Mouse (Mus musculus) cerebellum, adult 11-12 months (tissue): ENCODE measurements at regions not wholly inside any gene's neighbourhood (a gene's known extent, or its start where the extent isn't known, plus 50 kb on each side); places are given as distances from the start of the nearest gene placed in this dataset.

Experiments
- DNase-seq: peaks from one replicate; pipeline ENCODE4 v3.0.0; 2022

GRCm38 (mm10) chr13:101419457-101420025 lies 348.5 kb downstream of the Pik3r1 start:
- no peak for DNase-seq

GRCm38 (mm10) chr13:101418272-101418671 lies 349.7 kb downstream of the Pik3r1 start:
- DNase-seq: no peak

- peak; percentile 39 for DNase-seq
Measured at GRCm38 (mm10) chr13:101408885-101409284, 359.1 kb downstream of the Pik3r1 start.

DNA sequence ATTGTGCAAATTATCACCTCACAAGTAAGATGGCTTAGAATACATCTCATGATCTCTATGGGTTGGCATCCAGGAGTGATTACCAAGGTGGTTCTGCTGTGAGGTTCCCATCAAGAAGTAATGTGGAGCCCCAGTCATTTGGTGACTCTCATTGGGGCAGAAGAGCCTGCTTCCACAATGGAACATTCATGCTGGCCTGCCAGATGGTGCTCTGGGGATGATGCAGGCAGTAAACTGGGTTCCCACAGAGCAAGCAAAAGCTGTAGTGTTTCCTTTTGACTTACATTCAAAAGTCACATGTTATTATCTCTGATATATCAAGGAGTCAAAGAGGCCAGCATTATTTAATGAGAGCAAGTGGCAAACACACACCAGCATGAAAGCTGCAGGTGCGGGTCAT lies 360.4 kb downstream of the Pik3r1 start:
- peak; percentile 95 for DNase-seq

- DNase-seq: peak; percentile 30
Measured at GRCm38 (mm10) chr13:101373581-101374189, 394.3 kb downstream of the Pik3r1 start.

DNA sequence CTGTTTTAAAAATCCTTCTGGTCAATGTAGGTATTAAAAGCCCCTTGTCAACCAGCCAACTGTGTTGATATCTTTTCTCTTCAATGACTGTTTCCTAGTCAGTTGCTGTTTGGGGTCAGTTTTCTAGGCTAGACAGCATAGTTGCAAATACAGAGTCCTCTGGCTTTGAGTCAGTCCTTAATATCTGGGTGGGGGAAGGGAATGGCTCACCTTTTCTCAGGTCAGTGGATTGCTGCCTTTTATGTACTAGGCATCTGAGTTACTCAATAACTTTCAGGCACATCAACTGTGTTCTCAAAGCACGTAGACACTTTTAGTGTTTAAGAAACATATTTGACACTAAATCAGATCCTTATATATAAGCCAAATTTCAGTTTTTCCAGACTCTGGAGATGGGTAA lies 396.1 kb downstream of the Pik3r1 start:
- DNase-seq: no peak

DNA sequence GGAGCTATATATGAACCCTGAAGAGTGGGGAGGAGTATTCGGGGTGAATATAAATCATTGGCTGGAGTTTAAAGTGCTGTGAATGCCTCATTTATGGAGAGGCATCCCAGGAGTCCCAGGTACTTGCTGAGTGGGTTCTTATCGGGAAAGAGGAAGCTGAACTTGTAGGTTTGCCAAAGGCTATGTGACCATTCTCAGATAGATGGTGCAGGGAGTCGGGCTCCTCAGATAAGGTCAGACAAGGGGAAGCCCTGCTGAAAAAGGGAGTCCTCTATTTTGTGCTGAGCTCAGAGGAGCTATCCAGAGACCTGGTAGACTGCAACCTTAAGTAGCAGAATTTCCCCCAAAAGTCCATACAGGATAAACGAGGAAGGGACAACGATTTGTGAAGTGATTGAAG lies 399.8 kb downstream of the Pik3r1 start:
- no peak for DNase-seq

DNA sequence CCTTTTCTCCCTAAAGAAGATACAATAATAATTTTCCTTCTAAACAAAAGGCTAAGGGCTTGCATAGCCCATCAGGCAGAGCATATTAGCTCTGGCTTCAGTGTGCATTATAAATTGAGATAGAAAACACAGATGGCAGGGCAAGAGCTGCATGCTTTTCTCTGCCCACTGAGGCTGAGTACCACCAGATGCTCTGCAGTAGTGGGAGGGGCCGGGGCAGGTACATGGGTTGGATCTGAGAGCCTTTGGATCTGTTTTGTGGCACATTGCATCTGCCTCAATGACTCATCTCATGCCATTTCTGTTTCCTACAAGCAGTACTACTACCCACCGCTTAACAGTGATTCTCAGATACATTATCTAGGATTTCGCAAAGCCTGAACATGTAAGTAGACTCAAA lies 412.7 kb downstream of the Pik3r1 start:
- DNase-seq: no peak

- DNase-seq: no peak
Measured at GRCm38 (mm10) chr13:101351123-101351522, 416.9 kb downstream of the Pik3r1 start.

GRCm38 (mm10) chr13:101349354-101349753 lies 418.7 kb downstream of the Pik3r1 start:
- DNase-seq: no peak

DNA sequence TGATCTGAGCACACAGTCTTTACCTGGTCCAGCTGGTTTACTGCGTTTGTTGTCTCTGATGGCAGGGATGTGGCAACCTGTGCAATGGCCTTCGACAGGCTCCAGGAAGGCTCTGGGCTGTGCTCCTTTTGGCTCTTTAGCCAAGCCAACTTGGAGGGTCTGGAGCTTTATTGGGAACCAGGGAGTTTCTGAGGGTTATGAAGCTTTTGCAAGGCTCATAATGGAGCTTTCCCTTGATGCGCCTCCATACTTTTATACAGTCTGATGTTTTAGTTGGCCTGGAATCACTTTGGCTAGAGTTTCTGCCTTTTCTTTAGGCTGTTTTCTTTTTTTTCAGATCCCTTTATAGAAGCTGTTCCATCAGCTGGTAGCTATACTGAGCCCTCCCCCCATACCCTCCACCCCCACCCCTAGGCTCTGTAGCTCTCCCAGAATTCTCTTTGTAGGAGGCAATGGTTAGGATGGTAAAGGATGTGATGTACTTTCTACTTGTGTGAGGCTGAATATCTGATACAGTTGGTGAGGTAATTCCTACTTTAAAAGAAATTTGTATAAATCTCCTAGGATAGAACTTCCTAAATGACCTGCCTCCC lies 429.6 kb downstream of the Pik3r1 start:
- DNase-seq: no peak

GRCm38 (mm10) chr13:101318621-101319020 lies 449.4 kb downstream of the Pik3r1 start:
- DNase-seq: peak; percentile 45

- DNase-seq: no peak
Measured at GRCm38 (mm10) chr13:101316336-101316735, 451.7 kb downstream of the Pik3r1 start.

DNA sequence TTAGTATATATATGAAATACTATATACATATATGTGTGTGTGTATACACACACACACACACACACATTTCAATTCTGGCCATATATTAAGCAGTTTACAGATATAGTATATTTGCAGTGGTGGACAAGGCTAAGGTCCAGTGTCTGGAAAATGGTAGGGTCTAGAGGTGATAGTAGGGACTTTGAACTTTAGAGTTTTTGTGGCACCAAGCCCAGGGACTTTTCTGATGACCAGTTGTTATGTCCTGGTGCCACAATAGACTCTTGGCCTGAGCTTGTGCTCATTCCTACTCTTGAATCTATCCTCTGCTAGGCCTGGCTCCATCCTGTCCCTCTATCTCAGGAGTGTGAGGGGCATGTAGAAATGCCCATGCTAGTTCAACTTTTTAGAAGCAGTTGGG lies 454.0 kb downstream of the Pik3r1 start:
- DNase-seq: no peak

GRCm38 (mm10) chr13:101311634-101312314 lies 456.2 kb downstream of the Pik3r1 start:
- DNase-seq: no peak

- no peak for DNase-seq
Measured at GRCm38 (mm10) chr13:101308724-101309123, 459.3 kb downstream of the Pik3r1 start.

GRCm38 (mm10) chr13:101305695-101306413 lies 462.2 kb downstream of the Pik3r1 start:
- DNase-seq: no peak

DNA sequence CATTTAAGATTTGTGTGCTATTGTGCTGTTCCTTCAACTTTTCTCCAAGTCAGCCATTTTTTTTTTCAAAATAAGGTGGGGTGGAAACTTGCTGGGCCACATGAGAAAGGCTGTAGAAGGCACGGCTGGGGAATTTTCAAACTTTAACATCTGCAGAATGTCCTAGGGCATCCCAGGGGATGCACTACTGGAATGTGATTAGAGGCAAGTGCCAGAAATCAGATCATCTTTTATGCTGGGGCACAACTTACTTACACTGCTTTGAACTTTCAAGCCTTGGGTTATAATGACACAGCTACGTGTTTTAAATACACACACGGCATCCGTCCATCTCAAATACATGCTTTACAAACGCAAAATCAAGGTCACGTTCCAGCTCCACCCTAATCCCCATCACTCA lies 463.0 kb downstream of the Pik3r1 start:
- no peak for DNase-seq

DNA sequence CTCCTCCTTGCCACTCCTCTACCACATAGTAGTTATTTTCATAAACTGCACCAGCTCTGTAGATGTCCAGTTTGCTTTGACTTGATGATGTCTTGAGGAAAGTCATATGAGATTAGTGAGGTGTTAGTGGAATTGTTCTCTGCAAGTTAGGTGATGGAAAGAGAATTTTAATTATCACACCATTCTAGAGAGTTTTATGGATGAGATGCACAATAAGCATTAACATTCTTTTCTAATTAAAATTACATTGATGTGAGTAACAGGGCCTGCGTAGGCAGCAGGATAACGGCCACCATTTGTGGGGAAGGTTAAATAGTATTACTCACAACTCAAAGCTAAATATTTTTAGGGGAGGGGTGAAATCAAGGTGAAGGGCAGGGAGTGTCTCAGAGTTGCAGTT lies 466.7 kb downstream of the Pik3r1 start:
- DNase-seq: no peak

GRCm38 (mm10) chr13:101289407-101289806 lies 456.2 kb upstream of the Slc30a5 start:
- DNase-seq: no peak

GRCm38 (mm10) chr13:101287131-101287530 lies 453.9 kb upstream of the Slc30a5 start:
- DNase-seq: no peak

DNA sequence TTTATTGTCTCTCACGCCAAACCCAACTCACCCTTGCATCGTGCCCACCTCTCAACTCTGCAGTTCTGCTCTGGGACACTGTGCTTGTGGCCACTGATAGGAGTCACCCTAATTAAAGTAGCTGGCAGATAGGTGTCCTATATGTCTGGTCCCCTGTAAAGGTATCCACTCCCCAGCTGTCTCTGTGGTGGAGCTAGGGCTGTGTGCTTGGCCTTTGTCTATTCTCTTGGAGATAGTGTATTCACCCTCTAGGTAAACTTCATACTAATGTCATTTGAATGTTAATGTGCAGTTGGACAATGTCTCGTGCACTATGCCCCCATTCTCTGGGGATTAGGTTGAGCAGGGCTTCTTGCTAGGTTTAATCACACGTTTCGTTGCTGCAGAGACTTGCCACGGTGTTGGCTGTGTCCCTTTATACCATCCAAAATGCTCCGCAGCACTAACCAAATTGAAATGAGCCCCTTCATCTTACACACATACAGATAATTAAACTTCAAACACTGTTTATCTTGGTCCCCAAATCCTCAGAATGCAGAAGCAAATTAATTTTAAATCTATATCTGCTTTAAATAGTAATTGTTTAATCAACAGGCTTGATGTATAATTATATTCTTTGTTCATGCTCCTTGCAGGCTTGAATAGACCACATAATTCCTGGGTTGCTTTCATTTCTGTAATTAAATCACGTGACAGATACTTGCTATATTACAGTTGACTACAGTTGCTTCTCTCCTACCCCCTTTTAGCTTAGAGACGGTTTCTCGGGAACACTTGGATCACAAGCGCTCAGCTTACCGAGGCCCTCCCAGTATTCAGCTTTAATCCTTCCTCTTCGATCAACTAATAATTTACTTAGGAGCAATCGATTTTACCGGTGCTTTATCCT lies 453.0 kb upstream of the Slc30a5 start:
- DNase-seq: no peak
